Mouse (Mus musculus): Measurements from ENCODE around the gene Fan1. TPM values are rescaled to one million over a fixed set of nuclear protein-coding genes. Genes with fewer than 3 reads are reported as not detected.
A peak's percentile ranks its signal among the peaks of the same experiment; 100 is the strongest.

The Fan1 gene
- polyA plus RNA-seq (2015; fragmentation: Nextera tagmentation; extraction: Ambion mirVana): 5.3 and 5.4 TPM in 2 replicates

DNA sequence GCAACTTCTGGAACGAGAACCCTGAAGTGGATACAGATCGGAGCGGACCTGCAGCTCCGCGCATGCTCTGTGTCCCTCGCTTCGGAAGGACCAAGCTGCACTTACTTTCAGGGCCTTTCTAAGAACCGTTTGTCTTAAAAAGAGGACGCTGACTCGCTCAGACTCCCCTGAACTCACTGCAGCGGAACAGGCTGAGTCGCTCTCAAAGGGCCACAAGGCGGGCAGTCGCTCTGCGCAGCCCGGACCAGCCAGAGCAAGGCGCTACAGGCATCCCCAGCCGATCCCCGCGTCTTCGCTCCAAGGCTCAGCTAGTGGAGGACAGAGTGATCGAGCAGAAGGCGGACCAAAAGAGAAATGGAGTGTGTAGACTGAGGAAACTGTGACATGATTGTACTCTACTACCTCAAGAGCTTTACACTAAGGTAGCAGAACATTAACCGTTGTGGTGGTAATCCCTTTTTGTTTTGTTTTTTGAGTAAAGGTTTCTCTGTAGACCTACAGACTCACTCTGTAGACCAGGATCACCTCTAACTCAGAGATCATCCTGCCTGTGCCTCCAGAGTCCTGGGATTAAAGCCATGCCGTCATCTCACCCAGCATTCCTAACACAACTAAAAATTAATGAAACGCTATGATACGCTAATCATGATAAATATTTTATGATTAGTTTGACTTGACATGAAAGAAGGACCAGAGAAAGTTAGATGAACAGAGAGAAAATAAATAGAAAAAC is at the start of gene Fan1:
Gene Fan1, minus strand, starts transcription at position 266 of the 733 bp plus-strand sequence.
- H3K27ac ChIP-seq: peak within 1 kb of the TSS; percentile 92
- 5% methylated on average over 27 of the region's 27 CpGs for WGBS
- peak within 1 kb of the TSS; percentile 62 for H3K4me2 ChIP-seq (replicated peaks)
- peaks cover 19% of the 10 kb centered on the region for H3K36me3 ChIP-seq
- H3K27me3 ChIP-seq (replicated peaks): no peaks in the 10 kb centered on the region
- no peaks in the 10 kb centered on the region for H3K9me3 ChIP-seq
- H3K4me3 ChIP-seq (replicated peaks): peak within 1 kb of the TSS; percentile 50
- peak within 1 kb of the TSS; percentile 59 for H3K9ac ChIP-seq
- ATAC-seq: peak; percentile 96
- H3K4me1 ChIP-seq (replicated peaks): 0 out of 2 replicates have a peak, but pooled peaks cover 3% of the 10 kb centered on the region

DNA sequence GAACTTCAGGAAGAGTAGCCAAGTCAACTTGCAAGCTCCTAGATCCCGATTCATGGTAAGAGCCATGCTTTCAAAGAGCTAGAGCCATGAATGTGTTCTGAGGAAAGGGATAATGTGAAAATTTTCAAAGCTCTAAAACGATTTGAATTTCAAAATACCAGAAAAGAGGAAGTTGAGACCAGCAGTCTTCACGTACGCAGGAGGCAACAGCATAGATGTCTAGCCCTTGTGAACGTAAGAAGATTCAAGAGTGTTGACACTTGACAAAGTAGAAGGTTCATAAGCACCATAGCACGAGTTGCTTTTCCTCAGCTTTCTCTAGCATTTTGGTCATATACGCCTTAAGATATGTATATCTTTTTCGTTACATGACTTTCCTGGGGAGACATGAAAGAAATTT is 30.1 kb upstream of the Fan1 start:
- Histone ChIP-seq H3K4me1 (replicated peaks) (no peaks in the 10 kb centered on the region), H3K4me3 (replicated peaks) (no peak overlapping the region), H3K9me3 (no peaks in the 10 kb centered on the region), H3K36me3 (no peaks in the 10 kb centered on the region; the same call in 1 of the 2 replicates), H3K4me2 (replicated peaks) (no peak overlapping the region), H3K27me3 (replicated peaks) (no peaks in the 10 kb centered on the region), H3K9ac (no peak overlapping the region), H3K27ac (no peak overlapping the region)
- no peak for ATAC-seq
- 92% methylated on average over 8 of the region's 8 CpGs for WGBS

GRCm38 (mm10) chr7:64402452-64402851 is 28.6 kb upstream of the Fan1 start:
- no peaks in the 10 kb centered on the region; the same call in 1 of the 2 replicates for H3K36me3 ChIP-seq
- no peaks in the 10 kb centered on the region for H3K4me1 ChIP-seq (replicated peaks)
- H3K27ac ChIP-seq: no peak overlapping the region
- no peaks in the 10 kb centered on the region for H3K9me3 ChIP-seq
- no peak overlapping the region for H3K4me2 ChIP-seq (replicated peaks)
- ATAC-seq: no peak
- H3K9ac ChIP-seq: no peak overlapping the region
- H3K27me3 ChIP-seq (replicated peaks): no peaks in the 10 kb centered on the region
- 90% methylated on average over 4 of the region's 4 CpGs for WGBS
- no peak overlapping the region for H3K4me3 ChIP-seq (replicated peaks)

- Histone ChIP-seq H3K9ac (no peak overlapping the region), H3K4me2 (replicated peaks) (no peak overlapping the region), H3K4me3 (replicated peaks) (no peak overlapping the region), H3K4me1 (replicated peaks) (no peaks in the 10 kb centered on the region), H3K27me3 (replicated peaks) (no peaks in the 10 kb centered on the region), H3K27ac (no peak overlapping the region), H3K36me3 (no peaks in the 10 kb centered on the region; the same call in 1 of the 2 replicates), H3K9me3 (no peaks in the 10 kb centered on the region)
- 96% methylated on average over 1 of the region's 1 CpGs for WGBS
- ATAC-seq: no peak
Measured at GRCm38 (mm10) chr7:64400725-64401124, 26.8 kb upstream of the Fan1 start.

DNA sequence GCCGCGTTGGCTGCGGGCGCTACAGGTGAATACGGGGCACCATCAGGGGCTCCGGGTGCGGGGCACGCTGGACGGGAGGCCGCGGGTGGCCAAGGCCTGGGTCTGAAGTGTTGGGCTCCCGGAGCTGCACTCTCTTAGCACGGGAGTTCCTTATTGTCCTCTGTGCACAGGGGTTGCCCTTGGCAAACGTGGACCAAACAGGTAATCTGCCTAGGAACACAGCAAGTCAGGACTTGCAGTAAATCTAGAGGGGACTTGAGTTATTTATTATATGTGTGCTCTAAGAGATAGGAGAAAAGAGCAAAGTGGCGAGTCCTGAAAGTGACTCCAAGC is 18.9 kb upstream of the Fan1 start:
- Histone ChIP-seq H3K4me2 (replicated peaks) (peak overlapping the region; percentile 64), H3K9me3 (no peaks in the 10 kb centered on the region), H3K9ac (peak overlapping the region; percentile 90), H3K27ac (peak overlapping the region; percentile 86), H3K27me3 (replicated peaks) (no peaks in the 10 kb centered on the region), H3K4me3 (replicated peaks) (peak overlapping the region; percentile 81), H3K36me3 (no peaks in the 10 kb centered on the region), H3K4me1 (replicated peaks) (no peaks in the 10 kb centered on the region)
- ATAC-seq: peak; percentile 73
- under 1% methylated on average over 15 of the region's 15 CpGs for WGBS

DNA sequence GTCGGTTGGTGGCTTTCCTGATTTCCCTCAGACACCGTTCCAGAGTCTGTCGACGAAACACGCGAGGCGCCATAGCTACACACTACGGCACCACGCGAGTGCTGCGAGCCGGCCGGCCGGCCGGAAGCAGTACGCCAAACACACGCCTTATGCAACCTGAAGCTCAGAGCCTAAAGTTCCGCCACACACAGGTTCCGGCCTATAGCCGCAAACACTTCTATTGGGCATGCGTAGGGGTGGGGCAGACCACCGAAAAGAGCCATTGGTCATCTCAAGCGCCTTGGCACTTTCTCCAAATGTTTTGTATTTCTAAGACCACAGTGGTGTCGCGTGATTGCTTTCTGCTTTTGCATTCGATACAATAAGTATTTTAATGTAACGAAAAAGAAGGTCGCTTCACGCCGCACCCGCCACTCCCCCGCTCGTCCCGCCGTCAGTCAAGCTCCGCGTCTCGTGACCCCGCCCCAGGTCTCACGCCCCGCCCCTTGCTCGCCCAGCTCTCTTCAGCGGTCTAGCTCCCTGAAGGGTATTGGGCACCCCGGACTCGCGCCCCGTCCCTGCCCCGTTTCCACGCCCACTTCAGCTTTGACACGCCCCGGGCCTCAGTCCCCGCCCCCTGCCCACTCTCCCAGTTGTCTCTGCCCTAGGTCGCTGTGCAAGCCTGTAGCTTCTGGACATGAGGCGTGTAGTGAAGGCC is 18.4 kb upstream of the Fan1 start, which contains the start of the genes Mphosph10 and Mcee:
Gene Mphosph10, minus strand, starts transcription at position 147 of the 697 bp plus-strand sequence.
Gene Mcee, plus strand, starts transcription at position 486 of the 697 bp plus-strand sequence.
- peak; percentile 99 for ATAC-seq
- Histone ChIP-seq H3K27ac (peak within 1 kb of the TSS; percentile 86), H3K4me1 (replicated peaks) (no peaks in the 10 kb centered on the region), H3K9me3 (no peaks in the 10 kb centered on the region), H3K4me3 (replicated peaks) (peak within 1 kb of the TSS; percentile 81), H3K36me3 (no peaks in the 10 kb centered on the region), H3K9ac (peak within 1 kb of the TSS; percentile 90), H3K27me3 (replicated peaks) (no peaks in the 10 kb centered on the region), H3K4me2 (replicated peaks) (peak within 1 kb of the TSS; percentile 88)
- WGBS: 1% methylated on average over 54 of the region's 54 CpGs

- WGBS: 2% methylated on average over 8 of the region's 8 CpGs
- peak overlapping the region; percentile 63 for H3K9ac ChIP-seq
- peak overlapping the region; percentile 81 for H3K4me3 ChIP-seq (replicated peaks)
- H3K27ac ChIP-seq: peak overlapping the region; percentile 14; the same call in 1 of the 2 replicates
- H3K36me3 ChIP-seq: no peaks in the 10 kb centered on the region
- ATAC-seq: no peak
- H3K9me3 ChIP-seq: no peaks in the 10 kb centered on the region
- peak overlapping the region; percentile 88 for H3K4me2 ChIP-seq (replicated peaks)
- no peaks in the 10 kb centered on the region for H3K27me3 ChIP-seq (replicated peaks)
- no peaks in the 10 kb centered on the region for H3K4me1 ChIP-seq (replicated peaks)
Measured at GRCm38 (mm10) chr7:64391479-64391878, 17.6 kb upstream of the Fan1 start.

- H3K4me2 ChIP-seq (replicated peaks): peak overlapping the region; percentile 62
Measured at GRCm38 (mm10) chr7:64373147-64373829, 607 bp downstream of the Fan1 start.

DNA sequence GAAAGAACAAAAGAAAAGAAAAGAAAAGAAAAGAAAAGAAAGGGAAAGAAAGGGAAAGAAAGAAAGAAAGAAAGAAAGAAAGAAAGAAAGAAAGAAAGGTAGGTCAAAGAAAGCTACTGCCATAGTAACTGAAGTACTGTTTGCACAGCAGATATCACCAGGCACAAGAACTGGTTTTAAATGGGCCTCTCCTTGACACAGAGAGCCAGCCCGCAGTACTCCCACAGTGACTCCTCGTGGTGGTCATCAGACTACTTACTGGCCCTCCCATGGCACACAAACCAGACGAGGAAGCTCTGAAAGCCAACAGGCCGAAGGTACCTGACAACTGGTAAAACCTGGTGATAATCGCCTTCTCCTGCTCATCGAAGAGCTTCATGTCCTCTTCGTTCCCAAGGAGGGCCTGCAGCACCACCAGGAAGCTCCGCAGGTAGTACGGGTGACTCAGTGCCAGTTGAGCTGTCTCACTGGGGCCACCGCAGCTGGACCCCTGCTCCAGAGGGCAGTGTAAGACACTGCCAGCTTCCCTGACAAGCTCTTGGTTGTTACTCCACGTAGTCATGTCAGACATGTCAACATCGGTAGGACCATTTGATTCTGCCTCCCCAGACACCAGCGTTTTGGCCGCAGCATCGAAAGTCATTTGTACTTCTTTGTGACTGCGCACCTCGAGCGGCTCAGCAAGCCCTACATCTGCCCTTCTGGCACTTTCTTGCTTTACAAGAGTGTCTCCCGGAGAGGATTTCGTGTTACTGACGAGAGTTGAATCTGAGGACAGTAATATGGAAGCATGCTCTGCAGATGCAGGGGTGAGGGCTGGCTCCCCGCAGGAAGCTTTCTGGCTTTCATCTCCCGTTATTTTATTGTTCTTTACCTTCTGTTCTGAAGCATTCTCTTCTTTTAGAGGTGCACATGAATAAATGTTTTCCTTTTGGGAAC is 1.7 kb downstream of the Fan1 start:
- H3K9me3 ChIP-seq: no peaks in the 10 kb centered on the region
- H3K9ac ChIP-seq: no peak overlapping the region
- H3K27me3 ChIP-seq (replicated peaks): no peaks in the 10 kb centered on the region
- no peak overlapping the region for H3K27ac ChIP-seq
- ATAC-seq: no peak
- H3K36me3 ChIP-seq: peaks cover 6% of the 10 kb centered on the region; the same call in 1 of the 2 replicates
- WGBS: 90% methylated on average over 23 of the region's 23 CpGs
- H3K4me1 ChIP-seq (replicated peaks): 0 out of 2 replicates have a peak, but pooled peaks cover 3% of the 10 kb centered on the region
- no peak overlapping the region for H3K4me3 ChIP-seq (replicated peaks)
- H3K4me2 ChIP-seq (replicated peaks): no peak overlapping the region

More at GRCm38 (mm10) chr7:64373147-64373829, 607 bp downstream of the Fan1 start:
- Histone ChIP-seq H3K27ac (peak overlapping the region; percentile 92), H3K4me3 (replicated peaks) (peak overlapping the region; percentile 50), H3K27me3 (replicated peaks) (no peaks in the 10 kb centered on the region), H3K9me3 (no peaks in the 10 kb centered on the region), H3K9ac (peak overlapping the region; percentile 59), H3K36me3 (peaks cover 16% of the 10 kb centered on the region), H3K4me1 (replicated peaks) (0 out of 2 replicates have a peak, but pooled peaks cover 3% of the 10 kb centered on the region)
- ATAC-seq: peak; percentile 53
- WGBS: 9% methylated on average over 18 of the region's 18 CpGs

- no peak for ATAC-seq
- WGBS: 93% methylated on average over 6 of the region's 6 CpGs
- H3K27me3 ChIP-seq (replicated peaks): no peaks in the 10 kb centered on the region
- H3K9me3 ChIP-seq: no peaks in the 10 kb centered on the region
- no peak overlapping the region for H3K4me3 ChIP-seq (replicated peaks)
- H3K27ac ChIP-seq: no peak overlapping the region
- H3K9ac ChIP-seq: no peak overlapping the region
- 0 out of 2 replicates have a peak, but pooled peaks cover 3% of the 10 kb centered on the region for H3K4me1 ChIP-seq (replicated peaks)
- H3K36me3 ChIP-seq: peaks cover 3% of the 10 kb centered on the region; the same call in 1 of the 2 replicates
- H3K4me2 ChIP-seq (replicated peaks): no peak overlapping the region
Measured at GRCm38 (mm10) chr7:64369841-64370240, 4.1 kb downstream of the Fan1 start.

DNA sequence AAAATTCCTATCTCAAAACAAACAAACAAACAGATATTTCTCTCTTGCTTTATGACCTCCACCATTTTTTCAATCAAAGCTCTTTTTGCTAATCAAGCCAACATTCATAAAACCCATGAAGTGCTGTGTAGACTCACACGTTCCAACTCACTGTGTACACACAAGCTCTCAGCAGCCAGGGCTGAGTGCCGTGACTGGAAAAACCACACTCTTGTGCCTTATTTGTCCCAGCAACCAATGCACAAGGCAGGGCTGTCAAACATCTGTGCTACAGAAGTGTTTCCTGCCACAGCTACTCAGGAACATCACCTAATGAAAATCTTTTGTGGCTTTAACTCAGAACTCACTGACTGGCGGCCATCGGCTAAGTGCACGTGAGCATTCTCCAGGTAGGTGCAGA is 8.0 kb downstream of the Fan1 start:
- 93% methylated on average over 5 of the region's 5 CpGs for WGBS
- H3K9me3 ChIP-seq: no peaks in the 10 kb centered on the region
- no peak overlapping the region for H3K4me3 ChIP-seq (replicated peaks)
- no peaks in the 10 kb centered on the region for H3K27me3 ChIP-seq (replicated peaks)
- H3K27ac ChIP-seq: no peak overlapping the region
- H3K4me1 ChIP-seq (replicated peaks): no peaks in the 10 kb centered on the region
- H3K4me2 ChIP-seq (replicated peaks): no peak overlapping the region
- H3K36me3 ChIP-seq: peaks cover 17% of the 10 kb centered on the region
- ATAC-seq: no peak
- H3K9ac ChIP-seq: no peak overlapping the region

Data from intestine, embryonic 15.5 days (tissue).